Mouse (Mus musculus) CH12.LX (cell line): Measurements from ENCODE around the gene Olfr1240. TPM values are rescaled to one million over a fixed set of nuclear protein-coding genes. Genes with fewer than 3 reads are reported as not detected.

Experiments
- DNase-seq: peaks from one replicate; pipeline ENCODE4 v3.0.0-alpha.2; 2013; ENCODE audit errors: extremely low read depth
- H3K27ac ChIP-seq: 2 replicates; pipeline ENCODE4 v1.5.1; 2012; ENCODE audit warnings: low read depth, mild to moderate bottlenecking, control low read depth, moderate library complexity; ENCODE audit not compliant: insufficient read depth
- H3K27me3 ChIP-seq: replicated peaks from 2 replicates; pipeline ENCODE3; 2012; ENCODE audit warnings: inconsistent platforms
- H3K36me3 ChIP-seq, 2 experiments: replicated peaks in 1 of 2; 2 replicates each; pipeline versions ENCODE3 to v1.6.1; 2012; ENCODE audit warnings: inconsistent platforms in 1 of 2, low read length in 1 of 2, mild to moderate bottlenecking in 1 of 2, mixed read lengths in 1 of 2, moderate library complexity in 1 of 2; ENCODE audit not compliant: control insufficient read depth in 1 of 2, insufficient read depth in 1 of 2
- H3K4me1 ChIP-seq, 2 experiments: 2 replicates each; pipeline ENCODE4 v1.6.1; 2012; ENCODE audit warnings: inconsistent platforms in 1 of 2, moderate library complexity in 1 of 2; ENCODE audit not compliant: insufficient read depth in 2 of 2, control insufficient read depth in 1 of 2
- H3K4me2 ChIP-seq: 2 replicates; pipeline ENCODE4 v1.6.1; 2012; ENCODE audit warnings: low read depth, mild to moderate bottlenecking, control low read depth; ENCODE audit not compliant: poor library complexity, insufficient read depth, severe bottlenecking
- H3K4me3 ChIP-seq, 3 experiments: fragments of 150-350 bp in 1 of 3; sonication (generic) in 1 of 3; replicated peaks in 1 of 3; 2 replicates each; pipeline versions ENCODE3 to v1.5.1; 2011 to 2012; ENCODE audit warnings: low read depth in 2 of 3, low read length in 2 of 3, mild to moderate bottlenecking in 2 of 3, moderate library complexity in 2 of 3, control low read depth in 1 of 3, improper control_type of control experiment in 1 of 3, inconsistent platforms in 1 of 3, mixed read lengths in 1 of 3; ENCODE audit not compliant: poor library complexity in 1 of 3
- H3K79me2 ChIP-seq: replicated peaks from 2 replicates; pipeline ENCODE4 v1.6.1; 2012; ENCODE audit warnings: mild to moderate bottlenecking, moderate library complexity; ENCODE audit not compliant: control insufficient read depth, poor library complexity, insufficient read depth, severe bottlenecking; ENCODE audit errors: extremely low read depth
- H3K9ac ChIP-seq: 2 replicates; pipeline ENCODE4 v1.6.1; 2012; ENCODE audit warnings: low read depth, mild to moderate bottlenecking, control low read depth, moderate library complexity; ENCODE audit not compliant: insufficient read depth
- H3K9me3 ChIP-seq: replicated peaks from 2 replicates; pipeline ENCODE3; 2012; ENCODE audit warnings: low read length, inconsistent platforms, mixed read lengths
- BHLHE40 ChIP-seq: IDR thresholded peaks from 2 replicates; pipeline ENCODE4 v1.6.1; 2011; ENCODE audit warnings: mild to moderate bottlenecking, low read depth, low read length, improper control_type of control experiment
- CHD1 ChIP-seq: IDR thresholded peaks from 2 replicates; pipeline ENCODE4 v1.6.1; 2012; ENCODE audit warnings: low read depth, low read length, improper control_type of control experiment, inconsistent platforms
- CHD2 ChIP-seq: IDR thresholded peaks from 2 replicates; pipeline ENCODE4 v1.6.1; 2011; ENCODE audit warnings: low read length, improper control_type of control experiment
- CTCF ChIP-seq, 2 experiments: IDR thresholded peaks in 1 of 2; conservative IDR thresholded peaks in 1 of 2; 2 replicates each; pipeline ENCODE4 v1.5.1; 2011 to 2012; ENCODE audit warnings: low read depth in 2 of 2, low read length in 2 of 2, improper control_type of control experiment in 1 of 2, inconsistent platforms in 1 of 2, mild to moderate bottlenecking in 1 of 2, moderate library complexity in 1 of 2
- ELF1 ChIP-seq: IDR thresholded peaks from 2 replicates; pipeline ENCODE4 v1.6.1; 2014; ENCODE audit warnings: low read depth, mild to moderate bottlenecking, inconsistent platforms, low read length, improper control_type of control experiment
- ETS1 ChIP-seq: conservative IDR thresholded peaks from 2 replicates; pipeline ENCODE4 v1.6.1; 2012; ENCODE audit warnings: low read depth, mild to moderate bottlenecking, inconsistent platforms, low read length, improper control_type of control experiment, moderate library complexity
- GABPA ChIP-seq: IDR thresholded peaks from 2 replicates; pipeline ENCODE4 v1.6.1; 2012; ENCODE audit warnings: low read depth, low read length, improper control_type of control experiment, inconsistent platforms; ENCODE audit not compliant: insufficient replicate concordance
- HCFC1 ChIP-seq: IDR thresholded peaks from 2 replicates; pipeline ENCODE4 v1.6.1; 2012; ENCODE audit warnings: low read depth, mild to moderate bottlenecking, inconsistent platforms, low read length, improper control_type of control experiment
- IRF4 ChIP-seq: IDR thresholded peaks from 2 replicates; pipeline ENCODE4 v1.6.1; 2014; ENCODE audit warnings: low read depth, mild to moderate bottlenecking, inconsistent platforms, low read length, improper control_type of control experiment
- JUN ChIP-seq: IDR thresholded peaks from 2 replicates; pipeline ENCODE4 v1.6.1; 2011; ENCODE audit warnings: low read depth, mild to moderate bottlenecking, low read length, improper control_type of control experiment, moderate library complexity; ENCODE audit not compliant: insufficient read depth
- JUND ChIP-seq: conservative IDR thresholded peaks from 2 replicates; pipeline ENCODE4 v1.6.1; 2011; ENCODE audit warnings: low read depth, low read length, improper control_type of control experiment
- KAT2A ChIP-seq: IDR thresholded peaks from 2 replicates; pipeline ENCODE4 v1.6.1; 2012; ENCODE audit warnings: low read length, improper control_type of control experiment, inconsistent platforms; ENCODE audit not compliant: insufficient replicate concordance
- MAFK ChIP-seq: IDR thresholded peaks from 2 replicates; pipeline ENCODE4 v1.6.1; 2011; ENCODE audit warnings: low read length, improper control_type of control experiment; ENCODE audit not compliant: insufficient replicate concordance
- MAZ ChIP-seq: IDR thresholded peaks from 2 replicates; pipeline ENCODE4 v1.6.1; 2012; ENCODE audit warnings: low read depth, mild to moderate bottlenecking, inconsistent platforms, low read length, improper control_type of control experiment, moderate library complexity
- MEF2A ChIP-seq: IDR thresholded peaks from 2 replicates; pipeline ENCODE4 v1.6.1; 2014; ENCODE audit warnings: low read depth, mild to moderate bottlenecking, inconsistent platforms, low read length, improper control_type of control experiment, borderline replicate concordance
- MYC ChIP-seq: IDR thresholded peaks from 2 replicates; pipeline ENCODE4 v1.6.1; 2011; ENCODE audit warnings: low read depth, mild to moderate bottlenecking, improper control_type of control experiment, low read length
- NELFE ChIP-seq: IDR thresholded peaks from 2 replicates; pipeline ENCODE4 v1.6.1; 2011; ENCODE audit warnings: low read depth, low read length, improper control_type of control experiment
- PAX5 ChIP-seq: IDR thresholded peaks from 2 replicates; pipeline ENCODE4 v1.6.1; 2012; ENCODE audit warnings: low read length, inconsistent platforms, mixed read lengths
- POLR2A ChIP-seq: IDR thresholded peaks from 2 replicates; pipeline ENCODE4 v1.6.1; 2011; ENCODE audit warnings: low read depth, mild to moderate bottlenecking, improper control_type of control experiment, low read length
- POLR2AphosphoS2 ChIP-seq: IDR thresholded peaks from 2 replicates; pipeline ENCODE4 v1.6.1; 2011; ENCODE audit warnings: low read depth, low read length, improper control_type of control experiment
- RAD21 ChIP-seq: IDR thresholded peaks from 2 replicates; pipeline ENCODE4 v1.6.1; 2011; ENCODE audit warnings: low read depth, mild to moderate bottlenecking, low read length, improper control_type of control experiment, moderate library complexity
- RCOR1 ChIP-seq: conservative IDR thresholded peaks from 2 replicates; pipeline ENCODE4 v1.6.1; 2012; ENCODE audit warnings: low read depth, mild to moderate bottlenecking, inconsistent platforms, low read length, improper control_type of control experiment
- SIN3A ChIP-seq: IDR thresholded peaks from 2 replicates; pipeline ENCODE4 v1.6.1; 2012; ENCODE audit warnings: low read length, improper control_type of control experiment, inconsistent platforms
- SMC3 ChIP-seq: IDR thresholded peaks from 2 replicates; pipeline ENCODE4 v1.6.1; 2011; ENCODE audit warnings: low read depth, low read length, improper control_type of control experiment
- TCF12 ChIP-seq: IDR thresholded peaks from 2 replicates; pipeline ENCODE4 v1.6.1; 2014; ENCODE audit warnings: low read depth, mild to moderate bottlenecking, inconsistent platforms, low read length, improper control_type of control experiment
- UBTF ChIP-seq: IDR thresholded peaks from 2 replicates; pipeline ENCODE4 v1.6.1; 2012; ENCODE audit warnings: low read depth, mild to moderate bottlenecking, inconsistent platforms, low read length, improper control_type of control experiment, moderate library complexity
- USF1 ChIP-seq: IDR thresholded peaks from 2 replicates; pipeline ENCODE4 v1.6.1; 2014; ENCODE audit warnings: low read depth, mild to moderate bottlenecking, inconsistent platforms, low read length, improper control_type of control experiment
- USF2 ChIP-seq: conservative IDR thresholded peaks from 2 replicates; pipeline ENCODE4 v1.6.1; 2011; ENCODE audit warnings: low read depth, low read length, improper control_type of control experiment
- ZC3H11A ChIP-seq: IDR thresholded peaks from 2 replicates; pipeline ENCODE4 v1.6.1; 2012; ENCODE audit warnings: low read depth, mild to moderate bottlenecking, inconsistent platforms, low read length, improper control_type of control experiment
- ZKSCAN1 ChIP-seq: IDR thresholded peaks from 2 replicates; pipeline ENCODE4 v1.6.1; 2012; ENCODE audit warnings: low read depth, inconsistent platforms, low read length, improper control_type of control experiment, borderline replicate concordance
- ZMIZ1 ChIP-seq: IDR thresholded peaks from 2 replicates; pipeline ENCODE4 v1.6.1; 2012; ENCODE audit warnings: low read depth, mild to moderate bottlenecking, inconsistent platforms, low read length, improper control_type of control experiment
- dilution Hi-C: fragments of 300-500 bp; cut with MboI; formaldehyde crosslinking; loops from 2 replicates; pipeline ENCODE4 v1.14.3; 2020; ENCODE audit warnings: low sequenced_read_pairs; ENCODE audit not compliant: extremely low pct_unique_long_range_greater_than_20kb, extremely low pct_ligation_motif_present
- in situ Hi-C: fragments of 300-500 bp; cut with MboI; formaldehyde crosslinking; loops from 3 replicates; pipeline ENCODE4 v1.14.3; 2019; ENCODE audit warnings: low sequenced_read_pairs, low pct_ligation_motif_present, low pct_unique_long_range_greater_than_20kb, mixed read lengths
- polyA plus RNA-seq: library from polyadenylated mRNA; unstranded; fragments of >175 nt; gene quantifications from 2 replicates; pipeline ENCODE4 v1.2.1, GENCODE M21; 2012; ENCODE audit warnings: low read depth; ENCODE audit not compliant: insufficient read length
- total RNA-seq, 2 experiments: library from RNA; depleted of rRNA; stranded (reverse); fragments of 300-350 nt in 1 of 2; fragments of >200 nt in 1 of 2; gene quantifications; 2 replicates each; pipeline ENCODE4 v1.2.3; 2012 to 2014

Olfr1240 gene
- total RNA-seq (2012; rRNA removed) (not detected in 2 replicates), total RNA-seq (2014; rRNA removed) (not detected in 2 replicates), polyA plus RNA-seq (not detected in 2 replicates)

DNA sequence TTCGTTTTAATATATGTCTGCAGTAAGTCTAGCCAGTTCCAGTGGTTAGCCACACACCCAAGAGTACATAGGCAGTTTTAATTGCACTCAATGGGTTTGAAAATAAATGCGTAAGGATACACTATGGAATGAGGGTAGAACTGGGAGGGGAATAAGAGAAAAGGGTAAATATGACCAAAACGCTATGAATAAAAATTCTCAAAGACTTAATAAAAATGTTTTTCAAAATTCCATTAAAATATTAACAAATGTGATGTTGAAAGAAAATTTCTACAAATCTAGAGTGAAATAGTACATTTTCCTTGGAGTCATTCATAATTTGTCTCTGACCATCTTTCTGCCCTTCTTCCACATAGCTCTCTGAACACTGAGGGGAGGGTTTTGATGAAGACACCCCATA is at the start of gene Olfr1240:
Olfr1240 (minus strand) TSS at position 101 of the 400 bp plus-strand sequence.
- H3K9ac ChIP-seq: no peak within 1 kb of the TSS
- no peak within 1 kb of the TSS for H3K4me3 ChIP-seq
- H3K4me2 ChIP-seq: no peak within 1 kb of the TSS
- H3K36me3 ChIP-seq: no peaks in the 10 kb centered on the region
- no peaks in the 10 kb centered on the region for H3K27me3 ChIP-seq
- H3K9me3 ChIP-seq: peaks cover 20% of the 10 kb centered on the region
- no peak for DNase-seq
- H3K27ac ChIP-seq: no peak within 1 kb of the TSS
- TF ChIP-seq ZKSCAN1 (no peak), TCF12 (no peak), RAD21 (no peak), POLR2A (no peak), RCOR1 (no peak), NELFE (no peak), MAZ (no peak), KAT2A (no peak), PAX5 (no peak), JUND (no peak), GABPA (no peak), SMC3 (no peak), MYC (no peak), CTCF (conservative IDR thresholded peaks at IDR 0.05 in 1 of 2, IDR thresholded peaks at IDR 0.05 in 1 of 2; ENCODE audit: low read depth in 2 of 2, low read length in 2 of 2) (no peak), ZMIZ1 (no peak), USF2 (no peak), SIN3A (no peak), UBTF (no peak), MEF2A (no peak)
- dilution Hi-C loops: no loop called here
- no peaks in the 10 kb centered on the region for H3K79me2 ChIP-seq
- H3K4me1 ChIP-seq: no peaks in the 10 kb centered on the region
- in situ Hi-C loops: no loop called here

DNA sequence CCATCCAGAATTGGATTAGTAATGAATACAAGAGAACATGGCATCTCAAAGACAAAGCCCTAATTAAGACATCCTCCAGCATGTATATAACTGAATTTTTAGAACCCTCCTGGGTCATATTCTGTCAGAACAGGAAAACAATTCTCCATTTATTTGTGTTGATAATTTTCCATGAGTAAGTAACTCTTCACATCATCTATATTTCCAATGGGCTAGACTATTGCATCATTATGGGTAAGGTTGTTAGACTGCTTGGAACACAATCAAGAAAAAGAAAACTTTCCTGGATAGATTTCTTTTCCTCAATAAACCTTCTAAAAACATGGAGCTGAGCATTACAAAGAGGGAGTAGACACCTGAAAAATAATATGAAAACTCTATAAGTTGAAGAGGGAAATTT is 44.2 kb upstream of the Olfr1240 start, which contains the start of gene Olfr1241:
Olfr1241 (minus strand) TSS at position 101 of the 400 bp plus-strand sequence.
- Histone ChIP-seq H3K4me1 (no peaks in the 10 kb centered on the region), H3K4me2 (no peak within 1 kb of the TSS), H3K4me3 (no peak within 1 kb of the TSS), H3K27me3 (no peaks in the 10 kb centered on the region), H3K9ac (no peak within 1 kb of the TSS), H3K36me3 (no peaks in the 10 kb centered on the region), H3K27ac (no peak within 1 kb of the TSS), H3K79me2 (no peaks in the 10 kb centered on the region), H3K9me3 (peaks cover 13% of the 10 kb centered on the region)
- DNase-seq: no peak
- dilution Hi-C loops (no loop called here), in situ Hi-C loops (no loop called here)
- TF ChIP-seq KAT2A (no peak), BHLHE40 (no peak), CHD2 (no peak), GABPA (no peak), POLR2AphosphoS2 (no peak), HCFC1 (no peak), ZC3H11A (no peak), IRF4 (no peak), MEF2A (no peak), ELF1 (no peak), JUN (no peak), SIN3A (no peak), USF1 (no peak), CHD1 (no peak), ETS1 (no peak), JUND (no peak), MAFK (no peak)
- TF ChIP-seq, all 38 proteins: peak for 0
